Mouse (Mus musculus): Measurements from ENCODE around the gene Mybpc2. TPM values are rescaled to one million over a fixed set of nuclear protein-coding genes. Genes with fewer than 3 reads are reported as not detected.

Mybpc2 gene
- polyA plus RNA-seq (2012; rRNA removed), result 0.03 TPM in 2 replicates
- polyA plus RNA-seq (2014; fragmentation: Nextera tagmentation; extraction: Ambion mirVana), result 0.06 and 0.15 TPM in 2 replicates

GRCm38 (mm10) chr7:44524502-44524901 lies at the start of gene Mybpc2:
TSS of gene Mybpc2 (minus strand) at chr7:44524656.
- Histone ChIP-seq H3K4me3 (replicated peaks; ENCODE audit: low read length) (no peak within 1 kb of the TSS), H3K4me2 (replicated peaks; ENCODE audit: low read depth, low read length, severe bottlenecking) (no peak within 1 kb of the TSS), H3K27ac (replicated peaks; ENCODE audit: low read depth, low read length) (no peak within 1 kb of the TSS), H3K36me3 (ENCODE audit: control insufficient read depth, insufficient read depth, low read length) (no peaks in the 10 kb centered on the region), H3K4me1 (ENCODE audit: control insufficient read depth, insufficient read depth, low read length) (peaks cover 7% of the 10 kb centered on the region), H3K9ac (ENCODE audit: low read depth, low read length, severe bottlenecking) (no peak within 1 kb of the TSS), H3K9me3 (ENCODE audit: control insufficient read depth, low read length) (no peaks in the 10 kb centered on the region), H3K27me3 (ENCODE audit: control insufficient read depth, insufficient read depth, low read length) (peaks cover 62% of the 10 kb centered on the region)
- ATAC-seq (ENCODE audit: low FRiP score, low read depth) (no peak), DNase-seq (ENCODE audit: low spot score) (no peak)
- no peak for TF ChIP-seq POLR2A (IDR thresholded peaks at IDR 0.05; ENCODE audit: borderline replicate concordance, extremely low read depth, insufficient read depth, insufficient read length)
- WGBS, result 20% methylated on average over 12 of the region's 12 CpGs

- no peaks in the 10 kb centered on the region for H3K9me3 ChIP-seq (ENCODE audit: control insufficient read depth, low read length)
- no peak overlapping the region for H3K27ac ChIP-seq (replicated peaks; ENCODE audit: low read depth, low read length)
- no peak for DNase-seq (ENCODE audit: low spot score)
- WGBS, result 73% methylated on average over 5 of the region's 5 CpGs
- no peaks in the 10 kb centered on the region for H3K4me1 ChIP-seq (ENCODE audit: control insufficient read depth, insufficient read depth, low read length)
- H3K4me2 ChIP-seq (replicated peaks; ENCODE audit: low read depth, low read length, severe bottlenecking), result no peak overlapping the region
- no peak for ATAC-seq (ENCODE audit: low FRiP score, low read depth)
- H3K4me3 ChIP-seq (replicated peaks; ENCODE audit: low read length), result no peak overlapping the region
- H3K36me3 ChIP-seq (ENCODE audit: control insufficient read depth, insufficient read depth, low read length), result no peaks in the 10 kb centered on the region
- H3K9ac ChIP-seq (ENCODE audit: low read depth, low read length, severe bottlenecking), result no peak overlapping the region
- no peak for TF ChIP-seq POLR2A (IDR thresholded peaks at IDR 0.05; ENCODE audit: borderline replicate concordance, extremely low read depth, insufficient read depth, insufficient read length)
- no peaks in the 10 kb centered on the region for H3K27me3 ChIP-seq (ENCODE audit: control insufficient read depth, insufficient read depth, low read length)
These were observed 48.6 kb upstream of the Mybpc2 start for GRCm38 (mm10) chr7:44572956-44573484.

- no peaks in the 10 kb centered on the region for H3K4me1 ChIP-seq (ENCODE audit: control insufficient read depth, insufficient read depth, low read length)
- ATAC-seq (ENCODE audit: low FRiP score, low read depth), result no peak
- no peaks in the 10 kb centered on the region for H3K36me3 ChIP-seq (ENCODE audit: control insufficient read depth, insufficient read depth, low read length)
- TF ChIP-seq POLR2A (IDR thresholded peaks at IDR 0.05; ENCODE audit: borderline replicate concordance, extremely low read depth, insufficient read depth, insufficient read length), result no peak
- no peaks in the 10 kb centered on the region for H3K9me3 ChIP-seq (ENCODE audit: control insufficient read depth, low read length)
- H3K4me3 ChIP-seq (replicated peaks; ENCODE audit: low read length), result no peak within 1 kb of the TSS
- no peak for DNase-seq (ENCODE audit: low spot score)
- no peak within 1 kb of the TSS for H3K27ac ChIP-seq (replicated peaks; ENCODE audit: low read depth, low read length)
- 40% methylated on average over 7 of the region's 7 CpGs for WGBS
- no peak within 1 kb of the TSS for H3K9ac ChIP-seq (ENCODE audit: low read depth, low read length, severe bottlenecking)
- H3K27me3 ChIP-seq (ENCODE audit: control insufficient read depth, insufficient read depth, low read length), result no peaks in the 10 kb centered on the region
- no peak within 1 kb of the TSS for H3K4me2 ChIP-seq (replicated peaks; ENCODE audit: low read depth, low read length, severe bottlenecking)
These were observed 47.8 kb upstream of the Mybpc2 start, which contains the start of gene Napsa for GRCm38 (mm10) chr7:44572213-44572701. TSS of gene Napsa (plus strand) at chr7:44572380.

- no peaks in the 10 kb centered on the region for H3K27me3 ChIP-seq (ENCODE audit: control insufficient read depth, insufficient read depth, low read length)
- no peak for TF ChIP-seq POLR2A (IDR thresholded peaks at IDR 0.05; ENCODE audit: borderline replicate concordance, extremely low read depth, insufficient read depth, insufficient read length)
- no peak for DNase-seq (ENCODE audit: low spot score)
- no peaks in the 10 kb centered on the region for H3K4me1 ChIP-seq (ENCODE audit: control insufficient read depth, insufficient read depth, low read length)
- no peak overlapping the region for H3K4me2 ChIP-seq (replicated peaks; ENCODE audit: low read depth, low read length, severe bottlenecking)
- WGBS, result 52% methylated on average over 4 of the region's 4 CpGs
- no peak for ATAC-seq (ENCODE audit: low FRiP score, low read depth)
- no peak overlapping the region for H3K27ac ChIP-seq (replicated peaks; ENCODE audit: low read depth, low read length)
- no peak overlapping the region for H3K4me3 ChIP-seq (replicated peaks; ENCODE audit: low read length)
- H3K36me3 ChIP-seq (ENCODE audit: control insufficient read depth, insufficient read depth, low read length), result no peaks in the 10 kb centered on the region
- H3K9ac ChIP-seq (ENCODE audit: low read depth, low read length, severe bottlenecking), result no peak overlapping the region
- H3K9me3 ChIP-seq (ENCODE audit: control insufficient read depth, low read length), result no peaks in the 10 kb centered on the region
These were observed 47.4 kb upstream of the Mybpc2 start for GRCm38 (mm10) chr7:44571811-44572210.

- ATAC-seq (ENCODE audit: low FRiP score, low read depth), result no peak
- no peak for TF ChIP-seq POLR2A (IDR thresholded peaks at IDR 0.05; ENCODE audit: borderline replicate concordance, extremely low read depth, insufficient read depth, insufficient read length)
- Histone ChIP-seq H3K27ac (replicated peaks; ENCODE audit: low read depth, low read length) (no peak overlapping the region), H3K9me3 (ENCODE audit: control insufficient read depth, low read length) (no peaks in the 10 kb centered on the region), H3K4me3 (replicated peaks; ENCODE audit: low read length) (no peak overlapping the region), H3K4me2 (replicated peaks; ENCODE audit: low read depth, low read length, severe bottlenecking) (no peak overlapping the region), H3K4me1 (ENCODE audit: control insufficient read depth, insufficient read depth, low read length) (no peaks in the 10 kb centered on the region), H3K27me3 (ENCODE audit: control insufficient read depth, insufficient read depth, low read length) (no peaks in the 10 kb centered on the region), H3K9ac (ENCODE audit: low read depth, low read length, severe bottlenecking) (no peak overlapping the region), H3K36me3 (ENCODE audit: control insufficient read depth, insufficient read depth, low read length) (no peaks in the 10 kb centered on the region)
- 82% methylated on average over 6 of the region's 6 CpGs for WGBS
- no peak for DNase-seq (ENCODE audit: low spot score)
These were observed 46.5 kb upstream of the Mybpc2 start for GRCm38 (mm10) chr7:44570989-44571388.

All from limb, embryonic 14.5 days (tissue).